Mouse (Mus musculus): Measurements from ENCODE around the gene Lexm. TPM values are rescaled to one million over a fixed set of nuclear protein-coding genes. Genes with fewer than 3 reads are reported as not detected.

Lexm gene
- total and polyA plus RNA-seq, 3 experiments = 0.19 to 0.21 TPM; not detected in 1

GRCm38 (mm10) chr4:106557262-106557661, 59.8 kb downstream of the Lexm start:
- Histone ChIP-seq H3K4me2 (ENCODE audit: insufficient read depth, low read depth, poor library complexity, severe bottlenecking) (no peak overlapping the region), H3K36me3 (replicated peaks in 1 of 2; ENCODE audit: control insufficient read depth in 1 of 2, insufficient read depth in 1 of 2, low read length in 1 of 2) (peaks cover 0 to 2% of the 10 kb centered on the region in 2 experiments), H3K4me3 (replicated peaks in 1 of 3; ENCODE audit: low read depth in 2 of 3, low read length in 2 of 3, poor library complexity in 1 of 3) (no peak overlapping the region), H3K4me1 (ENCODE audit: control insufficient read depth in 1 of 2, insufficient read depth in 2 of 2) (peaks cover 2 to 9% of the 10 kb centered on the region in 2 experiments; a peak in 3 of 4 replicates), H3K9ac (ENCODE audit: insufficient read depth, low read depth) (no peak overlapping the region), H3K79me2 (replicated peaks; ENCODE audit: control insufficient read depth, extremely low read depth, insufficient read depth, poor library complexity, severe bottlenecking) (peaks cover 8% of the 10 kb centered on the region), H3K27ac (ENCODE audit: insufficient read depth, low read depth) (no peak overlapping the region), H3K9me3 (replicated peaks; ENCODE audit: low read length) (no peaks in the 10 kb centered on the region), H3K27me3 (replicated peaks) (peaks cover 1% of the 10 kb centered on the region)
- in situ Hi-C loops (cut with MboI; ENCODE audit: low pct_ligation_motif_present, low pct_unique_long_range_greater_than_20kb, low sequenced_read_pairs) (no loop called here), dilution Hi-C loops (cut with MboI; ENCODE audit: extremely low pct_ligation_motif_present, extremely low pct_unique_long_range_greater_than_20kb, low sequenced_read_pairs) (no loop called here)
- TF ChIP-seq CHD1 (IDR thresholded peaks at IDR 0.05; ENCODE audit: low read depth, low read length) = no peak
- TF ChIP-seq MAZ (IDR thresholded peaks at IDR 0.05; ENCODE audit: low read depth, low read length) = no peak
- no peak for TF ChIP-seq SMC3 (IDR thresholded peaks at IDR 0.05; ENCODE audit: low read depth, low read length)
- TF ChIP-seq MEF2A (IDR thresholded peaks at IDR 0.05; ENCODE audit: borderline replicate concordance, low read depth, low read length) = no peak
- TF ChIP-seq MYC (IDR thresholded peaks at IDR 0.05; ENCODE audit: low read depth, low read length) = no peak
- TF ChIP-seq POLR2AphosphoS2 (IDR thresholded peaks at IDR 0.05; ENCODE audit: low read depth, low read length) = no peak
- no peak for TF ChIP-seq HCFC1 (IDR thresholded peaks at IDR 0.05; ENCODE audit: low read depth, low read length)
- no peak for TF ChIP-seq PAX5 (IDR thresholded peaks at IDR 0.05; ENCODE audit: low read length)
- no peak for TF ChIP-seq RAD21 (IDR thresholded peaks at IDR 0.05; ENCODE audit: low read depth, low read length)
- TF ChIP-seq UBTF (IDR thresholded peaks at IDR 0.05; ENCODE audit: low read depth, low read length) = no peak
- TF ChIP-seq CTCF (conservative IDR thresholded peaks at IDR 0.05 in 1 of 2, IDR thresholded peaks at IDR 0.05 in 1 of 2; ENCODE audit: low read depth in 2 of 2, low read length in 2 of 2) = no peak
- TF ChIP-seq EP300 (IDR thresholded peaks at IDR 0.05; ENCODE audit: low read length) = no peak
- no peak for TF ChIP-seq IRF4 (IDR thresholded peaks at IDR 0.05; ENCODE audit: low read depth, low read length)
- TF ChIP-seq RCOR1 (conservative IDR thresholded peaks at IDR 0.05; ENCODE audit: low read depth, low read length) = no peak
- no peak for TF ChIP-seq TCF12 (IDR thresholded peaks at IDR 0.05; ENCODE audit: low read depth, low read length)
- TF ChIP-seq MXI1 (IDR thresholded peaks at IDR 0.05; ENCODE audit: low read depth, low read length) = no peak
- TF ChIP-seq SIN3A (IDR thresholded peaks at IDR 0.05; ENCODE audit: low read length) = no peak
- no peak for TF ChIP-seq KAT2A (IDR thresholded peaks at IDR 0.05; ENCODE audit: insufficient replicate concordance, low read length)
- no peak for TF ChIP-seq NRF1 (IDR thresholded peaks at IDR 0.05; ENCODE audit: low read depth, low read length)
- TF ChIP-seq USF2 (conservative IDR thresholded peaks at IDR 0.05; ENCODE audit: low read depth, low read length) = no peak
- DNase-seq (ENCODE audit: extremely low read depth) = no peak

- in situ Hi-C loops (cut with MboI; ENCODE audit: low pct_ligation_motif_present, low pct_unique_long_range_greater_than_20kb, low sequenced_read_pairs) = no loop called here
- H3K27me3 ChIP-seq (replicated peaks) = peaks cover 1% of the 10 kb centered on the region
- dilution Hi-C loops (cut with MboI; ENCODE audit: extremely low pct_ligation_motif_present, extremely low pct_unique_long_range_greater_than_20kb, low sequenced_read_pairs) = no loop called here
Measured at GRCm38 (mm10) chr4:106550516-106551166, 66.4 kb downstream of the Lexm start.

More at GRCm38 (mm10) chr4:106550516-106551166, 66.4 kb downstream of the Lexm start:
- H3K36me3 ChIP-seq (replicated peaks in 1 of 2; ENCODE audit: control insufficient read depth in 1 of 2, insufficient read depth in 1 of 2, low read length in 1 of 2) = no peaks in the 10 kb centered on the region
- H3K4me1 ChIP-seq (ENCODE audit: control insufficient read depth in 1 of 2, insufficient read depth in 2 of 2) = peaks cover 0 to 5% of the 10 kb centered on the region in 2 experiments; a peak in 1 of 4 replicates
- no peak for TF ChIP-seq ETS1 (conservative IDR thresholded peaks at IDR 0.05; ENCODE audit: low read depth, low read length)
- no peak for TF ChIP-seq CTCF (conservative IDR thresholded peaks at IDR 0.05 in 1 of 2, IDR thresholded peaks at IDR 0.05 in 1 of 2; ENCODE audit: low read depth in 2 of 2, low read length in 2 of 2)
- no peak for TF ChIP-seq TBP (conservative IDR thresholded peaks at IDR 0.05; ENCODE audit: low read depth, low read length)
- H3K4me2 ChIP-seq (ENCODE audit: insufficient read depth, low read depth, poor library complexity, severe bottlenecking) = no peak overlapping the region
- no peak overlapping the region for H3K4me3 ChIP-seq (replicated peaks in 1 of 3; ENCODE audit: low read depth in 2 of 3, low read length in 2 of 3, poor library complexity in 1 of 3)
- no peak overlapping the region for H3K9ac ChIP-seq (ENCODE audit: insufficient read depth, low read depth)
- H3K9me3 ChIP-seq (replicated peaks; ENCODE audit: low read length) = no peaks in the 10 kb centered on the region
- H3K79me2 ChIP-seq (replicated peaks; ENCODE audit: control insufficient read depth, extremely low read depth, insufficient read depth, poor library complexity, severe bottlenecking) = no peaks in the 10 kb centered on the region
- no peak overlapping the region for H3K27ac ChIP-seq (ENCODE audit: insufficient read depth, low read depth)
- DNase-seq (ENCODE audit: extremely low read depth) = no peak
